Mouse (Mus musculus) cerebellum, postnatal 25 days (tissue): ENCODE data around the gene Plxna4.

Experiments used
- DNase-seq, 2 experiments: peaks; one replicate each; pipeline ENCODE4 v3.0.0; 2021; ENCODE audit warnings: mixed read lengths in 2 of 2

Gene Plxna4

GRCm38 (mm10) chr6:32144771-32145170 is 443.2 kb downstream of the Plxna4 start:
- DNase-seq = no peak

- DNase-seq = no peak
Observed at GRCm38 (mm10) chr6:32139537-32139936, 448.5 kb downstream of the Plxna4 start.

- no peak for DNase-seq
Observed at GRCm38 (mm10) chr6:32126914-32127313, 461.1 kb downstream of the Plxna4 start.

GRCm38 (mm10) chr6:32122584-32123265 is 465.3 kb downstream of the Plxna4 start:
- peak; percentile 17 to 33 for DNase-seq

- no peak for DNase-seq
Observed at GRCm38 (mm10) chr6:32120931-32121330, 467.1 kb downstream of the Plxna4 start.

- no peak for DNase-seq
Observed at GRCm38 (mm10) chr6:32109207-32109606, 478.8 kb downstream of the Plxna4 start.

- DNase-seq = peak; percentile 8 to 41
Observed at GRCm38 (mm10) chr6:32105547-32106275, 482.3 kb downstream of the Plxna4 start.
